Mouse (Mus musculus): ENCODE results near the gene Cpt1c.

Gene Cpt1c

GRCm38 (mm10) chr7:44962831-44963230 lies 11.8 kb downstream of the Cpt1c start:
- DNase-seq (ENCODE audit: low read depth, low spot score), result no peak

- no peak for DNase-seq (ENCODE audit: low read depth, low spot score)
These were observed 12.3 kb downstream of the Cpt1c start for GRCm38 (mm10) chr7:44962337-44962736.

- no peak for DNase-seq (ENCODE audit: low read depth, low spot score)
These were observed 14.1 kb downstream of the Cpt1c start for GRCm38 (mm10) chr7:44960512-44960910.

GRCm38 (mm10) chr7:44959874-44960511 lies 14.7 kb downstream of the Cpt1c start:
- DNase-seq (ENCODE audit: low read depth, low spot score), result no peak

GRCm38 (mm10) chr7:44959281-44959680 lies 15.4 kb downstream of the Cpt1c start:
- no peak for DNase-seq (ENCODE audit: low read depth, low spot score)

- DNase-seq (ENCODE audit: low read depth, low spot score), result no peak
These were observed 16.4 kb downstream of the Cpt1c start for GRCm38 (mm10) chr7:44958208-44958607.

GRCm38 (mm10) chr7:44957183-44957835 lies 17.3 kb downstream of the Cpt1c start:
- no peak for DNase-seq (ENCODE audit: low read depth, low spot score)

GRCm38 (mm10) chr7:44956266-44956665 lies 18.4 kb downstream of the Cpt1c start:
- DNase-seq (ENCODE audit: low read depth, low spot score), result no peak

- no peak for DNase-seq (ENCODE audit: low read depth, low spot score)
These were observed 19.0 kb downstream of the Cpt1c start for GRCm38 (mm10) chr7:44955628-44956027.

- no peak for DNase-seq (ENCODE audit: low read depth, low spot score)
These were observed 20.4 kb downstream of the Cpt1c start for GRCm38 (mm10) chr7:44954091-44954885.

GRCm38 (mm10) chr7:44953561-44953960 lies 21.1 kb downstream of the Cpt1c start:
- DNase-seq (ENCODE audit: low read depth, low spot score), result no peak

GRCm38 (mm10) chr7:44952611-44953306 lies 21.9 kb downstream of the Cpt1c start:
- peak; percentile 87 for DNase-seq (ENCODE audit: low read depth, low spot score)

GRCm38 (mm10) chr7:44951960-44952359 lies 22.7 kb downstream of the Cpt1c start:
- DNase-seq (ENCODE audit: low read depth, low spot score), result no peak

GRCm38 (mm10) chr7:44949922-44950321 lies 24.7 kb downstream of the Cpt1c start:
- DNase-seq (ENCODE audit: low read depth, low spot score), result no peak

- no peak for DNase-seq (ENCODE audit: low read depth, low spot score)
These were observed 31.7 kb downstream of the Cpt1c start, which contains the start of gene Tsks for GRCm38 (mm10) chr7:44942904-44943303. Tsks (plus strand) TSS chr7:44943204.

GRCm38 (mm10) chr7:44938680-44939079 lies 36.0 kb downstream of the Cpt1c start:
- no peak for DNase-seq (ENCODE audit: low read depth, low spot score)

- DNase-seq (ENCODE audit: low read depth, low spot score), result peak; percentile 99
These were observed 45.2 kb downstream of the Cpt1c start, which contains the start of gene Ap2a1 for GRCm38 (mm10) chr7:44929204-44930151. Ap2a1 (minus strand) TSS chr7:44929496.

GRCm38 (mm10) chr7:44928570-44928969 lies 46.1 kb downstream of the Cpt1c start:
- DNase-seq (ENCODE audit: low read depth, low spot score), result no peak

- DNase-seq (ENCODE audit: low read depth, low spot score), result no peak
These were observed 49.2 kb downstream of the Cpt1c start for GRCm38 (mm10) chr7:44925468-44925867.

- no peak for DNase-seq (ENCODE audit: low read depth, low spot score)
These were observed 52.1 kb downstream of the Cpt1c start for GRCm38 (mm10) chr7:44922530-44922929.

GRCm38 (mm10) chr7:44919127-44919526 lies 55.5 kb downstream of the Cpt1c start:
- DNase-seq (ENCODE audit: low read depth, low spot score), result no peak
